ENCODE assay signal across 10 mouse cellular contexts in the genomic region with DNA sequence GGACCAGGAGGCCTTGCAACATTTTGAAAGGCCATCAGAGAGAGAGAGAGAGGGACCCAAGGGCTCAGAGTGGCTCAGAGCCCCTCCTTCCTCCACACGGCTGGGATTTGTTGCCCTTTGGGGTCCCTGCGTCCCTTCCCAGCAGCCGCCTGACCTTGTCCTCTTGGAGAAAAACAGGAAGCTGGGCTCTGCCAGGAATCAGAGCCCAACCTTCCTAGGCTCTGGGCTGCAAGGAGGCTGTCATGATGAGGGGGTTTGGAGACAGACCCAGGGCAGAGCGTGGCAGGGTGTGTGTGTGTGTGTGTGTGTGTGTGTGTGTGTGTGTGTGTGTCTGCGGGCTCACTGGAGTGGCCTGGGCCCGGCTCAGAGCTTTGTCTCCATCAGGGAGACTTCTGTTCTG. TPM values are rescaled to one million over a fixed set of nuclear protein-coding genes. Genes with fewer than 3 reads are reported as not detected.
DNase-seq lines count a peak whose midpoint lies in the region; ATAC-seq lines count a peak whose summit lies in the region.
"Had no signal": no experiment of that assay in that cellular context is flagged by ENCODE, and none has a peak within 500 bp of the region (broad histone marks: within the 10 kb centered on the region; RNA-seq: fewer than 3 reads in every experiment).

No protein-coding gene starts in this region.

- no peak overlapping the region for H3K4me3 ChIP-seq in kidney, embryonic 14.5 days (ENCODE audit: low read length)

- no peak for DNase-seq in kidney, adult 18-20 months
- DNase-seq in gastrocnemius, postnatal 25 days, result peak; percentile 50
- peak; percentile 78 for DNase-seq in kidney, postnatal 14 days
- DNase-seq in lung, postnatal 25 days (ENCODE audit: low spot score), result peak; percentile 67
- DNase-seq in right cerebral cortex, postnatal 10 days (ENCODE audit: low spot score in 2 of 2), result no peak
- no peak for DNase-seq in urinary bladder, postnatal 10 days (ENCODE audit: low spot score)
- DNase-seq: cerebellum, adult 2 months had no signal

- H3K27me3 ChIP-seq in kidney, embryonic 14.5 days (ENCODE audit: control insufficient read depth, insufficient read depth, low read length), result no peaks in the 10 kb centered on the region

- no peak overlapping the region for H3K4me2 ChIP-seq in kidney, embryonic 14.5 days (replicated peaks; ENCODE audit: low read depth, low read length)

- H3K36me3 ChIP-seq in kidney, embryonic 14.5 days (ENCODE audit: control insufficient read depth, insufficient read depth, low read length), result no peaks in the 10 kb centered on the region

- no peak overlapping the region for H3K9ac ChIP-seq in kidney, embryonic 14.5 days (ENCODE audit: low read depth, low read length)

- 29% methylated on average over 6 of the region's 6 CpGs for WGBS in kidney, embryonic 14.5 days

- H3K4me1 ChIP-seq in kidney, embryonic 14.5 days (ENCODE audit: control insufficient read depth, insufficient read depth, low read length), result peaks cover 12% of the 10 kb centered on the region; the same call in 1 of the 2 replicates

- no peak overlapping the region for H3K27ac ChIP-seq in kidney, embryonic 14.5 days (ENCODE audit: low read depth, low read length)
- H3K27ac ChIP-seq: macrophage had no signal

- no peaks in the 10 kb centered on the region for H3K9me3 ChIP-seq in kidney, embryonic 14.5 days (ENCODE audit: control insufficient read depth, low read length)

- ATAC-seq in kidney, embryonic 14.5 days (ENCODE audit: low FRiP score, low TSS enrichment), result peak; percentile 28; the same call in 1 of the 2 replicates
- ATAC-seq in frontal cortex, adult (ENCODE audit: low TSS enrichment), result no peak

RNA-seq across cellular contexts. Expression of a gene that starts 18.7 kb away (rescaled TPM):
- 3.3 and 4.8 TPM in 2 replicates for polyA plus RNA-seq in kidney, embryonic 14.5 days (2014; fragmentation: Nextera tagmentation; extraction: Ambion mirVana)
- 1 to 10 TPM; 2.8 to 4.1 TPM for total RNA-seq in gastrocnemius, postnatal 25 days (2021)

Comparison
In these comparisons a context has a peak if more than half of its experiments do, and no peak if none do; other contexts are left out.
1. DNase-seq: peak in gastrocnemius, postnatal 25 days (single experiment), kidney, postnatal 14 days (single experiment) and lung, postnatal 25 days (single experiment); none in kidney, adult 18-20 months (single experiment), right cerebral cortex, postnatal 10 days (0 of 2) and urinary bladder, postnatal 10 days (single experiment).